Mouse (Mus musculus) spleen, embryonic (tissue): ENCODE results near the gene Hdac5.

Experiments
- CTCF ChIA-PET: fragments of 350-600 bp; sonication (Branson Sonifier 250); formaldehyde crosslinking; loops from one replicate; lab custom pipeline; 2022; lab: Charles Lee

The Hdac5 gene

GRCm38 (mm10) chr11:102241246-102241645 lies 11.3 kb upstream of the Hdac5 start:
- CTCF ChIA-PET: no interaction called here

GRCm38 (mm10) chr11:102240636-102241035 lies 10.7 kb upstream of the Hdac5 start:
- CTCF ChIA-PET: no interaction called here

GRCm38 (mm10) chr11:102236022-102236421 lies 6.1 kb upstream of the Hdac5 start:
- CTCF ChIA-PET: no interaction called here

- CTCF ChIA-PET: interaction anchor here (0.6 to 1.0 kb wide), 4 partner anchors 11 to 1294 kb away, joined by 3 to 4 read pairs (median 3); no protein-coding TSS in a partner anchor
These were observed 524 bp downstream of the Hdac5 start for GRCm38 (mm10) chr11:102229331-102229953.

- CTCF ChIA-PET: interaction anchor here (0.6 to 1.0 kb wide), 5 partner anchors 11 to 1293 kb away, joined by 3 to 8 read pairs (median 3); no protein-coding TSS in a partner anchor
These were observed 1.2 kb downstream of the Hdac5 start for GRCm38 (mm10) chr11:102228646-102229268.

GRCm38 (mm10) chr11:102228191-102228545 lies 1.8 kb downstream of the Hdac5 start:
- CTCF ChIA-PET: interaction anchor here (0.6 kb wide), 1 partner anchor 40 kb away, joined by 8 read pairs; no protein-coding TSS in a partner anchor

GRCm38 (mm10) chr11:102227270-102228190 lies 2.4 kb downstream of the Hdac5 start:
- CTCF ChIA-PET: interaction anchor here (0.6 to 0.7 kb wide), 2 partner anchors 27 to 39 kb away, joined by 5 to 8 read pairs; no protein-coding TSS in a partner anchor

- CTCF ChIA-PET: no interaction called here
These were observed 3.6 kb downstream of the Hdac5 start for GRCm38 (mm10) chr11:102226067-102226978.

GRCm38 (mm10) chr11:102225221-102225620 lies 4.7 kb downstream of the Hdac5 start:
- CTCF ChIA-PET: no interaction called here

GRCm38 (mm10) chr11:102224686-102225085 lies 5.3 kb downstream of the Hdac5 start:
- CTCF ChIA-PET: no interaction called here

GRCm38 (mm10) chr11:102223166-102223565 lies 6.8 kb downstream of the Hdac5 start:
- CTCF ChIA-PET: interaction anchor here (0.6 to 1.1 kb wide), 4 partner anchors 15 to 376 kb away, joined by 3 to 6 read pairs (median 4); no protein-coding TSS in a partner anchor

GRCm38 (mm10) chr11:102221954-102222351 lies 8.0 kb downstream of the Hdac5 start:
- CTCF ChIA-PET: interaction anchor here (1.1 kb wide), 1 partner anchor 13 kb away, joined by 3 read pairs; no protein-coding TSS in a partner anchor

- CTCF ChIA-PET: no interaction called here
These were observed 8.6 kb downstream of the Hdac5 start for GRCm38 (mm10) chr11:102221243-102221953.

- CTCF ChIA-PET: no interaction called here
These were observed 9.5 kb downstream of the Hdac5 start for GRCm38 (mm10) chr11:102220451-102220850.

GRCm38 (mm10) chr11:102219994-102220346 lies 10.0 kb downstream of the Hdac5 start:
- CTCF ChIA-PET: interaction anchor here (0.6 kb wide), 1 partner anchor 337 kb away, joined by 3 read pairs; no protein-coding TSS in a partner anchor

GRCm38 (mm10) chr11:102219247-102219993 lies 10.5 kb downstream of the Hdac5 start:
- CTCF ChIA-PET: interaction anchor here (0.6 kb wide), 1 partner anchor 338 kb away, joined by 3 read pairs; no protein-coding TSS in a partner anchor

GRCm38 (mm10) chr11:102218783-102219182 lies 11.2 kb downstream of the Hdac5 start:
- CTCF ChIA-PET: interaction anchor here (1.1 kb wide), 1 partner anchor 10 kb away, joined by 3 read pairs; no protein-coding TSS in a partner anchor

- CTCF ChIA-PET: interaction anchor here (0.6 to 1.1 kb wide), 2 partner anchors 11 to 1206 kb away, joined by 3 to 6 read pairs; no protein-coding TSS in a partner anchor
These were observed 12.0 kb downstream of the Hdac5 start for GRCm38 (mm10) chr11:102217876-102218430.
